Mouse (Mus musculus) midbrain, embryonic 16.5 days (tissue): ENCODE results near the gene C8b. TPM values are rescaled to one million over a fixed set of nuclear protein-coding genes. Genes with fewer than 3 reads are reported as not detected.

Source experiments
- ATAC-seq: fragments of 200-750 bp; cut with Nextera tagmentation; 2 replicates; pipeline ENCODE4 v1.8.0; 2017; ENCODE audit warnings: moderate TSS enrichment
- H3K27ac ChIP-seq: fragments of 300-500 bp; sonication (generic); 2 replicates; pipeline ENCODE4 v1.5.1; 2014; ENCODE audit warnings: mild to moderate bottlenecking, low read length, mixed read lengths
- H3K27me3 ChIP-seq: fragments of 300-500 bp; sonication (generic); 2 replicates; pipeline ENCODE4 v1.6.1; 2014; ENCODE audit warnings: low read depth, low read length, mixed read lengths; ENCODE audit not compliant: control insufficient read depth, insufficient read depth
- H3K36me3 ChIP-seq: fragments of 300-500 bp; sonication (generic); 2 replicates; pipeline ENCODE4 v1.6.1; 2014; ENCODE audit warnings: mild to moderate bottlenecking, low read length, moderate library complexity, mixed read lengths; ENCODE audit not compliant: control insufficient read depth, insufficient read depth
- H3K4me1 ChIP-seq: fragments of 300-500 bp; sonication (generic); 2 replicates; pipeline ENCODE4 v1.6.1; 2014; ENCODE audit warnings: mild to moderate bottlenecking, low read length, mixed read lengths; ENCODE audit not compliant: control insufficient read depth, insufficient read depth
- H3K4me2 ChIP-seq: fragments of 300-500 bp; sonication (generic); 2 replicates; pipeline ENCODE4 v1.6.1; 2014; ENCODE audit warnings: mild to moderate bottlenecking, low read length, mixed read lengths
- H3K4me3 ChIP-seq: fragments of 300-500 bp; sonication (generic); 2 replicates; pipeline ENCODE4 v1.5.1; 2014; ENCODE audit warnings: low read depth, mild to moderate bottlenecking, low read length, moderate library complexity, mixed read lengths
- H3K9ac ChIP-seq: fragments of 300-500 bp; sonication (generic); 2 replicates; pipeline ENCODE4 v1.6.1; 2014; ENCODE audit warnings: low read depth, low read length, mixed read lengths
- H3K9me3 ChIP-seq: fragments of 300-500 bp; sonication (generic); replicated peaks from 2 replicates; pipeline ENCODE4 v1.6.1; 2014; ENCODE audit warnings: mild to moderate bottlenecking, low read length, mixed read lengths; ENCODE audit not compliant: control insufficient read depth, poor library complexity, severe bottlenecking
- WGBS: fragments of 180-500 bp; shearing (Covaris S2); extraction: QIAGEN DNeasy Blood & Tissue Kit; methylation state at CpG from one replicate; pipeline ENCODE4 v1.1.7; 2014; 5-methylcytosine and 5-hydroxymethylcytosine counted together
- polyA plus RNA-seq: library from polyadenylated mRNA; unstranded; fragments of >200 nt; fragmentation: Nextera tagmentation; extraction: Ambion mirVana; gene quantifications from 2 replicates; pipeline ENCODE4 v1.2.1, GENCODE M21; 2015

Gene C8b
- polyA plus RNA-seq, 1 experiment from 2014 or later, result not detected

GRCm38 (mm10) chr4:104760878-104761624 lies 5.1 kb upstream of the C8b start:
- Histone ChIP-seq H3K9ac (peak overlapping the region; percentile 20; the same call in 1 of the 2 replicates), H3K4me2 (peak overlapping the region; percentile 35)
- WGBS, result 20% methylated on average over 13 of the region's 13 CpGs

DNA sequence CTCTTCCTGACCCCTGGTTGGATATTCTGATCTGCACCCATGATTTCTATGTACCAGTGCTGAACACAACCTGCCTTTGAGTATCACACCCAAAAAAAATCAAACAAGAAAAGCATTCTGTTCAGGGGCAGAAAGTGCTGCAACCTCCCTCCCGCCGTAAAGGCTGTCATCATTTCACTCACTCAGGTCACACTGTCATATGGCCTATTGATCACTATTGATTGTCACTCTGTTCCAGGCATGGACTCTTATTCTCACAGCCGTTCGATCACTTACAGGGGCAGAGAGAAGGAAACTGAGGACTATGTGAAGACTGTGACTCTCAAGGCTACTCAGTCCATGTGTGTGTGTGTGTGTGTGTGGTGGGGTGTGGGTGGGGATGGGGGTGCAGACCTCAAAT lies 2.1 kb downstream of the C8b start:
- H3K27me3 ChIP-seq, result no peaks in the 10 kb centered on the region
- no peak overlapping the region for H3K4me2 ChIP-seq
- no peaks in the 10 kb centered on the region for H3K9me3 ChIP-seq
- H3K4me1 ChIP-seq, result peaks cover 3% of the 10 kb centered on the region; the same call in 1 of the 2 replicates
- no peaks in the 10 kb centered on the region for H3K36me3 ChIP-seq
- H3K27ac ChIP-seq, result no peak overlapping the region
- no peak overlapping the region for H3K4me3 ChIP-seq
- no peak for ATAC-seq
- 89% methylated on average over 4 of the region's 4 CpGs for WGBS
- no peak overlapping the region for H3K9ac ChIP-seq

More at GRCm38 (mm10) chr4:104760878-104761624, 5.1 kb upstream of the C8b start:
- H3K9me3 ChIP-seq, result no peaks in the 10 kb centered on the region
- no peaks in the 10 kb centered on the region for H3K36me3 ChIP-seq
- peaks cover 8% of the 10 kb centered on the region for H3K4me1 ChIP-seq
- no peak overlapping the region for H3K4me3 ChIP-seq
- peak; percentile 91 for ATAC-seq
- H3K27me3 ChIP-seq, result no peaks in the 10 kb centered on the region
- H3K27ac ChIP-seq, result peak overlapping the region; percentile 78

- Histone ChIP-seq H3K4me1 (peaks cover 3% of the 10 kb centered on the region; the same call in 1 of the 2 replicates), H3K36me3 (no peaks in the 10 kb centered on the region), H3K27ac (no peak overlapping the region), H3K4me2 (no peak overlapping the region), H3K27me3 (no peaks in the 10 kb centered on the region), H3K9me3 (no peaks in the 10 kb centered on the region), H3K9ac (no peak overlapping the region), H3K4me3 (no peak overlapping the region)
- WGBS, result 73% methylated on average over 8 of the region's 8 CpGs
- 0 out of 2 replicates have a peak, but pooled peaks have one; percentile 39 for ATAC-seq
Observed at GRCm38 (mm10) chr4:104769602-104770001, 3.5 kb downstream of the C8b start.

- no peak overlapping the region for H3K4me2 ChIP-seq
- no peak for ATAC-seq
- H3K4me3 ChIP-seq, result no peak overlapping the region
- H3K9me3 ChIP-seq, result no peaks in the 10 kb centered on the region
- 46% methylated on average over 4 of the region's 4 CpGs for WGBS
- H3K4me1 ChIP-seq, result peaks cover 3% of the 10 kb centered on the region; the same call in 1 of the 2 replicates
- no peak overlapping the region for H3K9ac ChIP-seq
- no peak overlapping the region for H3K27ac ChIP-seq
- no peaks in the 10 kb centered on the region for H3K27me3 ChIP-seq
- H3K36me3 ChIP-seq, result no peaks in the 10 kb centered on the region
Observed at GRCm38 (mm10) chr4:104770331-104770730, 4.2 kb downstream of the C8b start.

- Histone ChIP-seq H3K9me3 (no peaks in the 10 kb centered on the region), H3K9ac (no peak overlapping the region), H3K36me3 (no peaks in the 10 kb centered on the region), H3K27ac (no peak overlapping the region), H3K27me3 (no peaks in the 10 kb centered on the region), H3K4me1 (no peaks in the 10 kb centered on the region), H3K4me2 (no peak overlapping the region), H3K4me3 (no peak overlapping the region)
- no peak for ATAC-seq
- 33% methylated on average over 3 of the region's 3 CpGs for WGBS
Observed at GRCm38 (mm10) chr4:104775601-104776000, 9.5 kb downstream of the C8b start.

- Histone ChIP-seq H3K36me3 (no peaks in the 10 kb centered on the region), H3K4me3 (no peak overlapping the region), H3K9me3 (no peaks in the 10 kb centered on the region), H3K27ac (no peak overlapping the region), H3K27me3 (no peaks in the 10 kb centered on the region), H3K9ac (no peak overlapping the region), H3K4me1 (no peaks in the 10 kb centered on the region), H3K4me2 (no peak overlapping the region)
- no peak for ATAC-seq
- WGBS, result 88% methylated on average over 5 of the region's 5 CpGs
Observed at GRCm38 (mm10) chr4:104779460-104779859, 13.3 kb downstream of the C8b start.

- H3K4me1 ChIP-seq, result no peaks in the 10 kb centered on the region
- no peak overlapping the region for H3K9ac ChIP-seq
- no peak for ATAC-seq
- WGBS, result 90% methylated on average over 3 of the region's 3 CpGs
- H3K27ac ChIP-seq, result no peak overlapping the region
- no peaks in the 10 kb centered on the region for H3K27me3 ChIP-seq
- no peaks in the 10 kb centered on the region for H3K9me3 ChIP-seq
- H3K4me3 ChIP-seq, result no peak overlapping the region
- no peak overlapping the region for H3K4me2 ChIP-seq
- no peaks in the 10 kb centered on the region for H3K36me3 ChIP-seq
Observed at GRCm38 (mm10) chr4:104781441-104781840, 15.3 kb downstream of the C8b start.

DNA sequence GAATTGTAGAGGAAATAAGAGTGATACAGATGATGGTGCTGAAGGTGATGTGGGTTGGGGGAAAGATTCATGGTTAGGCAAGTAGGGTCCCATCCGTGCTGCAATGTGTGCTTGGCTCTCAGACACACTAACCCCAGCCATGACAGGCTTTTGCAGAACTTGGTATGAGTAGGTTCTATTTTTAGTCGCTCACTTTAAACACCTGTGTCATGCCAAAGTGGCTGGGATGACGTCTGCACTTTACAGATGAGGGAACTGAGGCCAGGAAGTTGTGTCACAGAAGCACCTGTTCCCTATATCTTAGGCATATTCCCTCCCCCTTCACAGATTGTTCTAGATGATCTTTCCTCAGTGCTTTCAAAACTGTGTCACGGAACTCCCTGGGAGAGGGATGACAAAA lies 16.2 kb downstream of the C8b start:
- no peaks in the 10 kb centered on the region for H3K4me1 ChIP-seq
- WGBS, result 87% methylated on average over 4 of the region's 4 CpGs
- no peak overlapping the region for H3K4me2 ChIP-seq
- no peak overlapping the region for H3K9ac ChIP-seq
- no peaks in the 10 kb centered on the region for H3K36me3 ChIP-seq
- H3K27me3 ChIP-seq, result no peaks in the 10 kb centered on the region
- H3K27ac ChIP-seq, result no peak overlapping the region
- H3K9me3 ChIP-seq, result no peaks in the 10 kb centered on the region
- no peak for ATAC-seq
- no peak overlapping the region for H3K4me3 ChIP-seq

- no peak overlapping the region for H3K4me3 ChIP-seq
- no peak overlapping the region for H3K4me2 ChIP-seq
- H3K36me3 ChIP-seq, result no peaks in the 10 kb centered on the region
- no peaks in the 10 kb centered on the region for H3K4me1 ChIP-seq
- 76% methylated on average over 4 of the region's 4 CpGs for WGBS
- H3K9me3 ChIP-seq, result no peaks in the 10 kb centered on the region
- H3K27ac ChIP-seq, result no peak overlapping the region
- H3K27me3 ChIP-seq, result no peaks in the 10 kb centered on the region
- ATAC-seq, result no peak
- no peak overlapping the region for H3K9ac ChIP-seq
Observed at GRCm38 (mm10) chr4:104792111-104792510, 26.0 kb downstream of the C8b start.
